Mouse (Mus musculus) neural tube, embryonic 14.5 days (tissue): ENCODE data around the gene Ccdc125. TPM values are rescaled to one million over a fixed set of nuclear protein-coding genes. Genes with fewer than 3 reads are reported as not detected.
"Not testable (repeated sequence)": the region's sequence is repeated elsewhere in the genome, so short reads cannot be mapped to it uniquely, and the experiment has no call there.

Experiments used
- ATAC-seq: fragments of 200-750 bp; cut with Nextera tagmentation; 2 replicates; pipeline ENCODE4 v1.8.0; 2017; ENCODE audit warnings: low read depth, mild to moderate bottlenecking, moderate TSS enrichment, moderate library complexity
- H3K27ac ChIP-seq: fragments of 300-500 bp; sonication (generic); 2 replicates; pipeline ENCODE4 v1.5.1; 2014; ENCODE audit warnings: low read depth, mild to moderate bottlenecking, control low read depth, low read length, moderate library complexity, mixed read lengths
- H3K27me3 ChIP-seq: fragments of 300-500 bp; sonication (generic); 2 replicates; pipeline ENCODE4 v1.6.1; 2014; ENCODE audit warnings: low read length; ENCODE audit not compliant: control insufficient read depth, insufficient read depth
- H3K36me3 ChIP-seq: fragments of 300-500 bp; sonication (generic); 2 replicates; pipeline ENCODE4 v1.6.1; 2014; ENCODE audit warnings: low read length, mixed read lengths; ENCODE audit not compliant: control insufficient read depth, insufficient read depth
- H3K4me1 ChIP-seq: fragments of 300-500 bp; sonication (generic); 2 replicates; pipeline ENCODE4 v1.6.1; 2014; ENCODE audit warnings: low read length; ENCODE audit not compliant: control insufficient read depth, insufficient read depth
- H3K4me2 ChIP-seq: fragments of 300-500 bp; sonication (generic); 2 replicates; pipeline ENCODE4 v1.6.1; 2014; ENCODE audit warnings: mild to moderate bottlenecking, low read depth, low read length, control low read depth
- H3K4me3 ChIP-seq: fragments of 300-500 bp; sonication (generic); 2 replicates; pipeline ENCODE4 v1.5.1; 2014; ENCODE audit warnings: low read depth, low read length, control low read depth, mixed read lengths
- H3K9ac ChIP-seq: fragments of 300-500 bp; sonication (generic); replicated peaks from 2 replicates; pipeline ENCODE4 v1.6.1; 2014; ENCODE audit warnings: low read depth, mild to moderate bottlenecking, control low read depth, low read length, mixed read lengths
- H3K9me3 ChIP-seq: fragments of 300-500 bp; sonication (generic); 2 replicates; pipeline ENCODE4 v1.6.1; 2016; ENCODE audit warnings: low read length; ENCODE audit not compliant: control insufficient read depth
- WGBS: fragments of 180-500 bp; shearing (Covaris S2); extraction: QIAGEN DNeasy Blood & Tissue Kit; methylation state at CpG from one replicate; pipeline ENCODE4 v1.1.7; 2014; 5-methylcytosine and 5-hydroxymethylcytosine counted together
- polyA plus RNA-seq: library from polyadenylated mRNA; unstranded; fragments of >200 nt; fragmentation: Nextera tagmentation; extraction: Ambion mirVana; gene quantifications from 2 replicates; pipeline ENCODE4 v1.2.1, GENCODE M21; 2014

The Ccdc125 gene
- polyA plus RNA-seq, 1 experiment from 2014 or later = 1.1 TPM

DNA sequence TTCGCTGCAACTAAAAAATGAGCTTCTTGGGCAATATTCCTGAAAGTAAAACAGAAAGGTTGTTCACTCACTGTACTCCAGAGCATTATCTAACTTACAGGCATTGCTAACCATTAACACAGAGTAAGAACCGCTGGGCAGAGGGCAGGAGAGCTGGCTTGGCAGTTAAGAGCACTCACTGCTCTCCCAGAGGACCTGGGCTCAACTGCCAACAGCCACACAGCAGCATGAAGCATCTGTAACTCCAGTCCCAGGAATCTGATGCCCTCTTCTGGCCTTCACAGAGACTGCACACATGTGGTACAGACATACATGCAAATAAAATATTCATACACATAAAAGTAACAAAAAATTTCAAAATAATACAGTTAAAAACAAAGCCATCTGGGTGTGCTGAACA lies 34.0 kb downstream of the Ccdc125 start:
- H3K9ac ChIP-seq = no peak overlapping the region
- 92% methylated on average over 2 of the region's 2 CpGs for WGBS
- ATAC-seq = no peak
- no peaks in the 10 kb centered on the region for H3K9me3 ChIP-seq
- no peaks in the 10 kb centered on the region for H3K4me1 ChIP-seq
- no peak overlapping the region for H3K4me2 ChIP-seq
- no peak overlapping the region for H3K4me3 ChIP-seq
- no peaks in the 10 kb centered on the region for H3K27me3 ChIP-seq
- H3K27ac ChIP-seq = no peak overlapping the region
- peaks cover 48% of the 10 kb centered on the region for H3K36me3 ChIP-seq

DNA sequence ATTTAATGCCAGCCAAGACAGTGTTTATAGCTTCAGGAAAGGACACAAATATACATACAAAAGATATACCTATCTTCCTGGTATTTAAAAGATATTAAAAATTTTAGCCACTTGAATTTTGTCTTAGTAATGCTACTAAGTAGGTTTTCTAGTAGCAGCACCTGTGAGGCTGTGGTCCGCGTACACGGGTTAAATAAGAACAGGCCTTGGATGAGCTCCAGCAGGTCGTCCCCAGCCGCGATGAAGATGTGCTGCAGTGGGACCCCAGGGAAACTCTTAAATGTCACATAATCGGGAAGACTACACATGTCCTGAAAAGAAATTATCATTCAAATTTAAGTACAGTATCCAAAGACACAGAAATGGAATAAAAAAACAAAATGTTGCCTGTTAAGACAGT lies 36.7 kb downstream of the Ccdc125 start:
- peaks cover 60% of the 10 kb centered on the region for H3K36me3 ChIP-seq
- WGBS = 86% methylated on average over 7 of the region's 7 CpGs
- no peak for ATAC-seq

GRCm38 (mm10) chr13:100715467-100715866 lies 46.0 kb downstream of the Ccdc125 start:
- WGBS = 93% methylated on average over 6 of the region's 6 CpGs
- no peaks in the 10 kb centered on the region for H3K9me3 ChIP-seq
- H3K36me3 ChIP-seq = peaks cover 42% of the 10 kb centered on the region
- H3K27ac ChIP-seq = no peak overlapping the region
- ATAC-seq = no peak
- no peaks in the 10 kb centered on the region for H3K4me1 ChIP-seq
- no peak overlapping the region for H3K9ac ChIP-seq
- H3K27me3 ChIP-seq = no peaks in the 10 kb centered on the region
- no peak overlapping the region for H3K4me2 ChIP-seq
- H3K4me3 ChIP-seq = no peak overlapping the region

More for the DNA sequence above, 36.7 kb downstream of the Ccdc125 start:
- Histone ChIP-seq H3K27ac (no peak overlapping the region), H3K27me3 (no peaks in the 10 kb centered on the region), H3K9me3 (no peaks in the 10 kb centered on the region), H3K4me2 (no peak overlapping the region), H3K9ac (no peak overlapping the region), H3K4me3 (no peak overlapping the region), H3K4me1 (no peaks in the 10 kb centered on the region)

DNA sequence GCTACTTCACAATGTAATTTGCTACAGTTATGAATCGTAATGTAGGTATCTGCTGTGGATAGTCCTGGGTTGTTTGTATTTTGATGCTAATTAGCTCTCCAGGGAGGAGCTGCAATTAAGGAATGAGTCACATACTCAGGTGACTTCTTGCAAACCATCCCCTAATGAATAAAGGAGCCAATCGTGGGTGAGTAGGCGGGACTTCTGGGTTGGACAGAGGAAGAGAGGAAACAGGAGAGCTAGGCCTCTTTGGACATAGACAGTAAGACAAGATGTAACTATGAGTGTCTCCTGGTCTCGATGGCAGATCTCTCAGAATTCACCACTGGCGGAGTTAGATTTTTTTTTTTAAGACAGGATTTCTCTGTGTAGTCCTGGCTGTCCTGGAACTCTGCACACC lies 52.1 kb downstream of the Ccdc125 start:
- Histone ChIP-seq H3K4me3 (no peak overlapping the region), H3K27ac (no peak overlapping the region), H3K27me3 (no peaks in the 10 kb centered on the region), H3K9ac (no peak overlapping the region), H3K4me2 (no peak overlapping the region), H3K9me3 (no peaks in the 10 kb centered on the region), H3K36me3 (peaks cover 25% of the 10 kb centered on the region), H3K4me1 (0 out of 2 replicates have a peak, but pooled peaks cover 2% of the 10 kb centered on the region)
- 83% methylated on average over 5 of the region's 5 CpGs for WGBS
- no peak for ATAC-seq

- Histone ChIP-seq H3K36me3 (peaks cover 13% of the 10 kb centered on the region; the same call in 1 of the 2 replicates), H3K4me3 (no peak overlapping the region), H3K4me1 (peaks cover 5% of the 10 kb centered on the region; the same call in 1 of the 2 replicates), H3K9ac (no peak overlapping the region), H3K27ac (no peak overlapping the region), H3K9me3 (no peaks in the 10 kb centered on the region), H3K27me3 (no peaks in the 10 kb centered on the region), H3K4me2 (no peak overlapping the region)
- 63% methylated on average over 7 of the region's 7 CpGs for WGBS
- ATAC-seq = no peak
Observed at GRCm38 (mm10) chr13:100724051-100724754, 54.7 kb downstream of the Ccdc125 start.

DNA sequence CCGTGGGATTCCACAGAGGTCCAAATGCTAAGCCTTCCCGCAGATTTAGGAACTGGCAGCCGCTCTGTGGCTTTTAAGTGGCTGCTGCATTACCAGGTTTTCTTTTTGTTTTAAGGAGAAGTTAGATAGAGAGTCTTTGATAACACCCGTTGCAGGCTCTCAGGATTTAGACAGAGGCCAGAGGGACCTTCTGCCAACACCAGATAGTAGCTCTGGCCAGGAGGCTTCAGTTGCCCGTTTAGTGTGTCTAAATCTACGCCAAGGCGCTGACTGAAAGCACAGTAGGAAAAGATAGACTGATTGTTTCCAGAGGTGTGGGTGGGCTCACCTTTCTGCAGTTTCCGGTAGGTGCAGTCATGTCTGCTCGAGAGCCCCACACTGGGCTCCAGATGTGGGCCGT lies 55.7 kb downstream of the Ccdc125 start:
- H3K4me1 ChIP-seq = peaks cover 10% of the 10 kb centered on the region
- H3K4me3 ChIP-seq = no peak overlapping the region
- H3K9ac ChIP-seq = no peak overlapping the region
- no peaks in the 10 kb centered on the region for H3K9me3 ChIP-seq
- H3K27ac ChIP-seq = no peak overlapping the region
- ATAC-seq = no peak
- H3K36me3 ChIP-seq = peaks cover 13% of the 10 kb centered on the region; the same call in 1 of the 2 replicates
- WGBS = 92% methylated on average over 10 of the region's 10 CpGs
- no peaks in the 10 kb centered on the region for H3K27me3 ChIP-seq
- no peak overlapping the region for H3K4me2 ChIP-seq

- no peak overlapping the region for H3K27ac ChIP-seq
- ATAC-seq = no peak
- H3K4me2 ChIP-seq = no peak overlapping the region
- no peak overlapping the region for H3K9ac ChIP-seq
- peaks cover 10% of the 10 kb centered on the region for H3K4me1 ChIP-seq
- 0 out of 2 replicates have a peak, but pooled peaks cover 9% of the 10 kb centered on the region for H3K36me3 ChIP-seq
- H3K4me3 ChIP-seq = no peak overlapping the region
- H3K27me3 ChIP-seq = no peaks in the 10 kb centered on the region
- no peaks in the 10 kb centered on the region for H3K9me3 ChIP-seq
- 97% methylated on average over 5 of the region's 5 CpGs for WGBS
Observed at GRCm38 (mm10) chr13:100728086-100728485, 58.6 kb downstream of the Ccdc125 start.

DNA sequence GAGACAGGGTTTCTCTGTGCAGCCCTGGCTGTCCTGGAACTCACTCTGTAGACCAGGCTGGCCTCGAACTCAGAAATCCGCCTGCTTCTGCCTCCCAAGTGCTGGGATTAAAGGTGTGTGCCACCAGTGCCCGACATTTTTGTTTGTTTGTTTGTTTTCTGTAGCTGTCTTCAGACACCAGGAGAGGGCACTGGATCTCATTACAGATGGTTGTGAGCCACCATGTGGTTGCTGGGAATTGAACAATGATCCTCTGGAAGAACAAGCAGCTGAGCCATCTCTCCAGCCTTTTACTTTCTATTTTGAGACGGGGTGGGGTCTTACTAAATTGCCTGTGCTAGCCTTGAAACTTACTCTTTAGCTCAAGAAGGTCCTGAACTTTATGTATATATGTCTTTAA lies 59.0 kb downstream of the Ccdc125 start:
- H3K27me3 ChIP-seq, ATAC-seq, H3K36me3 ChIP-seq, H3K9me3 ChIP-seq, H3K9ac ChIP-seq, H3K4me2 ChIP-seq, H3K27ac ChIP-seq, H3K4me3 ChIP-seq: not testable (repeated sequence)
- H3K4me1 ChIP-seq = peaks cover 10% of the 10 kb centered on the region
- WGBS = 95% methylated on average over 4 of the region's 4 CpGs

DNA sequence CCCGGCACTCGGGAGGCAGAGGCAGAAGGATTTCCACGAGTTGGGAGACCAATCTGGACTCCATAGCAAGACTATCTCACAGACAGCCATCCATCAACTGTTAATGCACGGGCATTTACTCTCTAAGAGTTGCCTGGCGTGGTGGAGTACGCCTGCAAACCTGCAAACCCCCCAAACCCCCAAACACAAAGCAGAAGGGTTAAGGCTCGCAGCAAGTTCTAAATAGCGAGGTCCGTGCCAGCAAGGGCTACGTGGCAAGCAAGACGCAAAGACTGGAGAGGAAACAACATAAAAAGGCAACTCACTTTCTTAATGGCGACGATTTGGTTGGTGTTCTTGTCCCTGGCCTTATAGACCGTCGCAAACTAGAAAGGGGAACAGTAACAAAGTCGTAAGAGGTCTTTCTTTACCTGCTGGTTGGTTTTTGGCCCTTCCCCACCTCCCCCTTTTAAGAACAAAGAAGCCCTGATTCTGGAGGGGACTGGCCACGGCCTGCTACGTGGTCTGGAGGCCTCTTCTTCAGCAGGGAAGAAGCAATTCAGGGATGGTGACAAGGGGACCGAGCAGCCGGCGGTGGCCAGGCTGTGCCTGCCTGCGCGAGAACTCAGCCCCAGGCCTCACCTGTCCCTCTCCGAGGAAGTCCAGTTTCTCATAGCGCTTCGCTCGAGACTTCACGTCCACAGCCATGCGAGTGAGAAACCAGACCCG lies 60.8 kb downstream of the Ccdc125 start:
- peak overlapping the region; percentile 88 for H3K4me3 ChIP-seq
- H3K27me3 ChIP-seq = no peaks in the 10 kb centered on the region
- H3K36me3 ChIP-seq = 0 out of 2 replicates have a peak, but pooled peaks cover 7% of the 10 kb centered on the region
- peak overlapping the region; percentile 83 for H3K9ac ChIP-seq
- peaks cover 8% of the 10 kb centered on the region for H3K4me1 ChIP-seq
- peak overlapping the region; percentile 85 for H3K27ac ChIP-seq
- WGBS = 2% methylated on average over 30 of the region's 30 CpGs
- H3K9me3 ChIP-seq = no peaks in the 10 kb centered on the region
- H3K4me2 ChIP-seq = peak overlapping the region; percentile 87
- peak; percentile 87 for ATAC-seq
